Mouse (Mus musculus): ENCODE data around the gene Gtf2i.
"Not testable (repeated sequence)": the region's sequence is repeated elsewhere in the genome, so short reads cannot be mapped to it uniquely, and the experiment has no call there.

GRCm38 (mm10) chr5:134343530-134343929, 29.0 kb upstream of the Gtf2i start:
- TF ChIP-seq CTCF (IDR thresholded peaks at IDR 0.05; ENCODE audit: extremely low read depth, insufficient read depth, insufficient read length, insufficient replicate concordance); POLR2A (IDR thresholded peaks at IDR 0.05; ENCODE audit: low read depth, low read length): not testable (repeated sequence)
